Mouse (Mus musculus): Measurements from ENCODE around the gene Tmem156.

Tmem156 gene

DNA sequence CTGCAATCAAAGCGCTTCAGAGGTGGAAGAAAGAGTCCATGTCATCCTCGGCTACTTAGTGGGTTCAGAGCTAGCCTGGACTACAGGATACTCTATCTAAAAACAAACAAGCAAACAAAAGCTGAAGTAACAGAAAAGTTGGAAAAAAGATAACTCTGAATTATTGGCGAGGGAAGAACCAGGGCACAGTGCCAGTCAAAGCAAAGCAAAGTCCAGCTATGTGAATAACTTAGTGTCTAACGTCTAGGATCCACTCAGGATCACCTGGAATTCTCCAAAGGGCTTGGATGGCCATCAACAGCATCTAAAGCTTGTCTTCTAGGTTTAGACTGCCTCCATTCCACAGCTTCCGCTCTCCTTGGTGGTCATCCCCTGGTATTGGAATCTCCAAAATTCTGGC lies 5.5 kb upstream of the Tmem156 start:
- DNase-seq (ENCODE audit: low read depth, low spot score), result no peak

DNA sequence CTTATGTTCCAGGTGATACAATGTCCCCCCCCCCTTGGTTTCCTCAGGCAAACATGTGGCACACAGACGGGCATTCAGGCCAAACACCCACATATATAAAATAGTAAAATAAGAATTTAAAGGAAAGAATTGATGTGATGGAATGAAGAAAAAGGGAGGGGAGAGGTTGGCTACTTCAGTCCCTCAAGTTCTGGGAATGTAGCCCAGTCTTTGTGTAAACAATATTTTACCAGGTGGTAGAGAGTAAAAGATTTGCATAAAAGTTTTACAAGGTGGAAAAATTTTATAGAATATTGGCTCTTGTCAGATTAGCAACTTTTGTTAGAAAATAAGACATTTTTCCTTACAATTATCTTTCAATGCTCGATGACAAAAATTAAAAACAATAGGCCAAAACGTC lies 4.9 kb upstream of the Tmem156 start:
- peak; percentile 72 for DNase-seq (ENCODE audit: low read depth, low spot score)

GRCm38 (mm10) chr5:65096082-65096481 lies 4.2 kb upstream of the Tmem156 start:
- DNase-seq (ENCODE audit: low read depth, low spot score), result no peak

DNA sequence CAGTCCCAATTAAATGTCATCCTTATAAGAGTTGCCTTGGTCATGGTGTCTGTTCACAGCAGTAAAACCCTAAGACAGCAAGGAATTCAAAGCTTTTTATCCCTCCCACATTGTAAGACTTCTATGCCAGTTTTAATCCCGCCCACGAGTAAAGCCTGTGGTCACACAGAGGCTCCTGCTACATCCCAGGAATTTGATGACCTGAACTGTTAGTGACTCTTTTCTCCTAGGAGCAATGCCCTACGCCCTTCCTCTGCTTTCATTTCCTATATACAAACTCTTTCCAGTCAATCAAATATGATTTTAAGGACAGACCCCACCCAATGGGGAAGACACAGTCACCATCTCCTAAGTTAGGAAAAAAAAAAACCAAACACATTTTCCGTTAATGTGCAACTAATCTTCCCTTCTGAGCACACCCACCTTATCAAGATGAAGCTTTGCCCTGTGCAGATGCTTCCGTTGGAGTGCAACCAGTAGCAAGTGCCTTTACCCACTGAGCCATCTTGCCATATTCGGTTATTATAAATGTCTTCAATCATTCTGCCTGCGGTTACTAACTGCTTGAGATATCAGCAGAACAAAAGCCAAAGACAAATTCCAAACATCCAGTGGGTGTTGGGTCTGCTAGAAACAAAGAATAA lies 3.1 kb upstream of the Tmem156 start:
- no peak for DNase-seq (ENCODE audit: low read depth, low spot score)

DNA sequence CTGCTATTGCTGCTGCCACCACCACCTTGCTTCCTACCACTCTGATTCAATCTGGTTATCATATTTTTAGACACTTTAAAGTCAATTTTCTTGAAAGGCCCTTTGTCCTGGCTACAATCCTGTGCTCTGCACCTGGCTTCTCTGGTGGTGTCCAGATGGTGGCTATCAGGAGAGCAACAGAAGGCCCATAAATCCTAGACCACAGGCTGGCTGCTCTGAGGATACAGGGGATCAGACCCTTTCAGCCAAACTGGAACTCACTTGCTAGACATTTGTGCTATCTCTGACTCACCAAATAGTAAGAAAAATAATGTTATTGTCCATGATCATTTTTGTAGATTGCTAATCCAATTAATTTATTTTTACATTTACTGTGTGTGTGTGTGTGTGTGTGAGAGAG lies 1.8 kb upstream of the Tmem156 start:
- DNase-seq (ENCODE audit: low read depth, low spot score), result no peak

GRCm38 (mm10) chr5:65091184-65091858 lies 611 bp downstream of the Tmem156 start:
- no peak for DNase-seq (ENCODE audit: low read depth, low spot score)

DNA sequence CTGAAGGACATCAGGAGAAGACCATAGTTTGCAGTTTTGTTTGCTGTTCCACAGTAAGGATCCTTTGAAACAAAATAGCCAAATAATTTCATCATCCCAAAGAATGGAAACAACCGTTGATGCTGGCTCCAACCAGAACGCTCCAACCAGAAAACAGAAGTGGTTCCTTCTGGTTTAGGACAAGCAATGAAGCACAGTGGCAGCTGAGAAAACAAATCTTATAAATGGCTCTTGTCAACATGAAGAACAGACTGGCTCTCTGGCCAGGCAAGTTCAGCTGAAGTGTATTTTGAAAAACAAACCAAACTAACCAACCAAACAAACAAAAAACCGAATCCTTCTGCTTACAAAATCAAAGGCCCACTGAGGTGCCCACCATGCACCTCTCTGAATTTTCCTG lies 2.2 kb downstream of the Tmem156 start:
- no peak for DNase-seq (ENCODE audit: low read depth, low spot score)

GRCm38 (mm10) chr5:65086522-65086921 lies 5.4 kb downstream of the Tmem156 start:
- DNase-seq (ENCODE audit: low read depth, low spot score), result peak; percentile 76

DNA sequence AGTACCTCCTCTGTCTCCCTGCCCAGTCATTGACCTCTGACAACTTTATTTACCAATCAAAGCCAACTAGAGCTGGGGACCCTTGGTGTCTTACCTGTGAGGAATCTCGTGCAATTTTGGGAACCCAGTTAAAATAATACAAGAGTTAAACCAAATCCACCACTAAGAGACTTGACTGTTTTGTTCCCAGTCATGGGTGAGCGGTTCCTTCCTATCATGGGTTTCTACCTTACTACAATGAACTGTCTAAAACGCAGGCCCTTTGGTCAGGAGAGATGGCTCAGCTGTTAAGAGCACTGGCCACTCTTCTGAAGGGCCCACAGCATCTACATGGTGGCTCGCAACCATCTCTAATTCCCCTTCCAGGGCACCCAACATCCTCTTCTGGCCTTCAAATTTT lies 10.1 kb downstream of the Tmem156 start:
- DNase-seq (ENCODE audit: low read depth, low spot score), result no peak

DNA sequence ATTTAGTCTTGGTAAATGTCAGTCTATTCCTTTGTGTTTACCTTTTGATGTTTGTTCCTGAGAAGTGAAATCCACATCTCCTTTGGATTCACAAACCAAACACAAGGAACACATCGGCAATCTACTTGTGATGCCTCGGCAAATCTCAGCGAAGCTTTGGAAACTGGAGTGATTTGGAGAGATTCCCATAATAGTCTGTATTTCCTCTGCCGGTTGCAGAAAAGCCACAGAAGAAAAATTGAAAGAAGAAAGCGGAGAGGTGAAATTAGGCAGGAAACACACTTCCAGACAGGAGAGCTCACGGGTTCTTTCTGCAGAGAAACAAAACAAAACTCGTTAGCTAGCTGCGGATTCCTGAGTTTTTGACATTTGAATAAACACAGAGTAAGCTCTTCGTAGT lies 12.1 kb downstream of the Tmem156 start:
- DNase-seq (ENCODE audit: low read depth, low spot score), result no peak

DNA sequence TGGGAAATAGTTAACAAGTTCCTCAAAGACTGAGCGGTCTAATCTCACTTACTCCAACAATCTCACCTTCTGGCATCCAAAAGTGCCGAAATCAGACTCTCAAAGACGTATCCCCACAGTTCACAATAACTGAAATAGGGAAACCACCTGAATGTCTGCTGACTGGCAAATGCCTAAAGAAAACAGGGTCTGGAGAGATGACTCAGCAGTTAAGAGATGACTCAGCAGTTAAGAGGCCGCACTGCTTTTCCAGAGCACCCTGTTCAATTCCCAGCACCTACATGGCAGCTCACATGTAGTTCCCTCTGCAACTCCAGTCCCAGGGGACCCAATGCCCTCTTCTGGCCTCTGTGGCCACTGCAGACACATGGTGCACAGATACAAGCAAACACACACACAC lies 13.9 kb downstream of the Tmem156 start:
- peak; percentile 63 for DNase-seq (ENCODE audit: low read depth, low spot score)

DNA sequence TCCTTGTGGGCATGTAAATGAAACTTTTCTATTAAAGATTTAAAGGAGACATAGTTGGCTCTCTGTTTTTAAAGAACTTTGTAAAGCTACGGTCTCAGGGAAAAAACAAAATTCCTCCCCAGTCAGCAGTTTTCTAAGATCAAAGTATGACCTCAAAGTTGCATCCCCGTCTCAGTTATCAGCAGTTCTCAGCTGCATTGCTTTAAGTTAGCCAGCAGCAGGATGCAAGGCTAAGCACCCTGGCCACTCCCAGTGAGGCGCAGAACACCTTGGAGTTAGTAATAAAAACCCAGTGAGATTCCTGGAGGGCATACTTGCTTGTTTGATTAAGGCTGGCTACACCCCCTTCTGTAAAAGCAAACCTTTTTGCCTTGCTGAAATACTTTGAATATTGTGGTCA lies 15.2 kb downstream of the Tmem156 start:
- no peak for DNase-seq (ENCODE audit: low read depth, low spot score)

- peak; percentile 44 for DNase-seq (ENCODE audit: low read depth, low spot score)
Measured at GRCm38 (mm10) chr5:65076087-65076486, 15.8 kb downstream of the Tmem156 start.

DNA sequence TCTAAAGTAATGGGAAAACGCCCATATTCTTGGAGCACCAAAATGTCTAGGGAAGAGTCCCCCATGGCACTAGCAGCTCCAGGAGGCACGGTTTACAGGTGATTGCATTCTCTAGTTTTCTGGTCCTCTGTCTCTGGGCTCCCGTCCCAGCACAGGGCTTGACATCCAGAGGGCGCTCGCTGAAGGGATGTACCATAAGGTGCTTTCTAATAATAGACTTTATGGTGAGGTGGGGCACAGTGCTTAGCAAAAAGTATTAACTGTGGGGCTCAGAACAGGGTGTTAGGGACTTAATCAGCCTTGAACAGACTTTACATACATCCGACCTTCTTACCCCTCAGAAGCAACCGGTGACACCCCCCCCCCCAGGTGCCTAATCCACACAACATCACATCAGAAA lies 17.2 kb downstream of the Tmem156 start:
- DNase-seq (ENCODE audit: low read depth, low spot score), result no peak

- no peak for DNase-seq (ENCODE audit: low read depth, low spot score)
Measured at GRCm38 (mm10) chr5:65073247-65073646, 18.7 kb downstream of the Tmem156 start.

DNA sequence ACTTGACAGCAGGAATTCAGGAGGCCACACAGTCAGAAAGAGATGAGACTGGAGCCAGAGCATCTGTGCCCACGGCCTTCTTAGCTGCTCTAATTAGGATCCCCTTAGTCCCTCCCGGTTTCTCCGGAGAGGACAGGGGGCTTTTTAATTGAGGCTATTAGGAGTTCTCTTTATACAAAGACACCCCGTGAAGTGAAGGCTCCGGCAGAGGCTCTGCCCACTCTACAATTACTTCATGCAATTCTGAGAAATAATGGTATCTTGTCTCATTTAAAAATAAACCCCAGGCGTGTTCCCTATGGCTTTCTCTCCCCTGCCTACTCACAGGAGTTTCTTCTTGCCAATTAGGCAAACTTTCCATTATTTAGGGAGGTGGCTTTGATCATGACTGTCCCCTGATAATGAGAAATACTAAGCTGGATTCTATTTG lies 20.2 kb downstream of the Tmem156 start:
- DNase-seq (ENCODE audit: low read depth, low spot score), result no peak

- no peak for DNase-seq (ENCODE audit: low read depth, low spot score)
Measured at GRCm38 (mm10) chr5:65069872-65070271, 22.1 kb downstream of the Tmem156 start.

DNA sequence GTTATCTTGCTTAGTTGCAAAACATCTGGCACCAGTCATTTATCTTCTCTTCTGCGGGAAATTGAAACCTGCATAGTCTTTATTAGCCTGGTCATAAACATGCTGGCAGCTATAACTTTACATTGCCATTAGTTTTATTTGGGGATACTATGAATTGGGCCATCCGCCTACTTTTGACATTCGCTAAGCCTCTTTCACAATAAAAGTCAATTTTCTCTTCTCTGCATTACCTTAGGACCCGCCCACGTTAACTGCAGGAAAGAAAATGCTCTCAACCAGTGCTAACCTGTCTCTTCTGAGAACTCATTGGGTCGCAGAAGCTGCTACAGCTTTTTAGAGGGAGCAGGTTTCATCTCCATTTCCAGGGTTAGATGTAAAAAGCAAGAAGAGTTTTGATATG lies 23.8 kb downstream of the Tmem156 start:
- DNase-seq (ENCODE audit: low read depth, low spot score), result no peak

- no peak for DNase-seq (ENCODE audit: low read depth, low spot score)
Measured at GRCm38 (mm10) chr5:65063266-65063665, 28.7 kb downstream of the Tmem156 start.

- no peak for DNase-seq (ENCODE audit: low read depth, low spot score)
Measured at GRCm38 (mm10) chr5:65062236-65062635, 29.7 kb downstream of the Tmem156 start.

DNA sequence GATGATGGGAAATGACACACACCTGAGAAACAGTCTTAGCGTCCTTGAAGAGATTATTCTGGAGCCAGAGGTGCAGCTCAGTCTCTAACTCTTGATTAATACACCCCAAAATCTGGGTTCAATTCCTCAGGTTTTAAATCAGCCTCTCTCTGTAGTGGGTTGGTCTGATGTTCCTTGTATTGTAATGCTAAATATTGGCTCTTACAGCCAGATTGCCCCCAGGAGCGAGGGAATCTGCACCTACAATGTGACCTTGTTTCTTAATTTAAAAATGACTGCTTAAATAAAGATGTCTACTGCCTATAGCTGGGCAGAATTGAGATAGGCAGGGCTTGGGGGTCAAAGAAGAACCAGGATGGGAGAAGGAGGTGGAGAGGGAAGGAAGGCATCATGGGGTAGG lies 32.1 kb downstream of the Tmem156 start:
- no peak for DNase-seq (ENCODE audit: low read depth, low spot score)

DNA sequence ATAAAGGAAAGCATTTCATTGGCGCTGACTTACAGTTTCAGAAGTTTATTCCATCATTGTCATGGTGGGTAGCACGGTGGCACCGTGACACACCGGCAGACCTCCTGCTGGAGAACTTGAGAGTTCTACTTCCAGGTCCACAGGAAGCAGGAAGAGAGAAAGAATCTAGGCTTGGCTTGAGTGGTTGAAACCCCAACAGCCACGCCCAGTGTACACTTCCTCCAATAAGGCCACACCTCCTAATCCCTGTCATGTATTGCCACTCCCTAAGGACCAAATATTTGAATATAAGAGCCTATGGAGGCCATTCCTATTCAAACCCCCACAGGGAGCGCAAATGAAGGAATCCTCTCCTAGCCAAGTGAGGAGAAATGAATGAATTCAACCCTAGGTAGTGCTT lies 34.3 kb downstream of the Tmem156 start:
- DNase-seq (ENCODE audit: low read depth, low spot score), result no peak

GRCm38 (mm10) chr5:65051513-65051912 lies 40.4 kb downstream of the Tmem156 start:
- DNase-seq (ENCODE audit: low read depth, low spot score), result no peak

DNA sequence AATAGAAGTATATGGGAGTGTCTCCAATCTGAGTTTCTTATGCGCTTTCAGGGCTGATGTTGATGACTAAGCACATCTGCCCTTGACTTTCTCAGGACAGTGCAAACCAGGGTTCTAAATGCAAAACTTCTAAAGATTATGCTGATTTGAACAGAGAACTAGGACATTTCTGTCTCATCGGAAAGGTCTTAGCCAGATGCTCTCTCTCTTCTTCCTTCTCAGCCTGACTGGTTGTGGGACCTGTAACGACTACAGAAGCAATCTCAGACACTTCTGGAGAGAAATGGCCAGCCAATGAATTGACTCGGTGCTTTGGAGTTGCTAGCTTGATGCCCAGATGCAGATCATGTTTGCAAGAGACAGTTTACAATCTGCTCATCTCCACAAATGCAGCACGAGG lies 42.1 kb downstream of the Tmem156 start:
- no peak for DNase-seq (ENCODE audit: low read depth, low spot score)

All from 3T3-L1 (cell line).